Mouse (Mus musculus): ENCODE measurements around the gene Tac1. TPM values are rescaled to one million over a fixed set of nuclear protein-coding genes. Genes with fewer than 3 reads are reported as not detected.
"Not testable (repeated sequence)": the region's sequence is repeated elsewhere in the genome, so short reads cannot be mapped to it uniquely, and the experiment has no call there.

Tac1 gene
- total RNA-seq (2021), result 10 to 100 TPM; 20.7 to 82.9 TPM

- intact Hi-C loops (cut with DNase I), result no loop called here
- peak; percentile 2 to 4 for DNase-seq (ENCODE audit: low spot score in 2 of 2)
Observed at GRCm38 (mm10) chr6:7554829-7555391, at the start of gene Tac1. Tac1 (plus strand) TSS chr6:7554879.

GRCm38 (mm10) chr6:7543511-7543910 lies 11.2 kb upstream of the Tac1 start:
- intact Hi-C loops (cut with DNase I); DNase-seq (ENCODE audit: low spot score in 2 of 2): not testable (repeated sequence)

- intact Hi-C loops (cut with DNase I), result no loop called here
- DNase-seq (ENCODE audit: low spot score in 2 of 2), result peak in 1 of 2 experiments; percentile 3
Observed at GRCm38 (mm10) chr6:7555688-7556476, 1.2 kb downstream of the Tac1 start.

GRCm38 (mm10) chr6:7558164-7558563 lies 3.5 kb downstream of the Tac1 start:
- intact Hi-C loops (cut with DNase I), result no loop called here
- no peak for DNase-seq (ENCODE audit: low spot score in 2 of 2)

- DNase-seq (ENCODE audit: low spot score in 2 of 2), result peak in 1 of 2 experiments; percentile 3
- intact Hi-C loops (cut with DNase I), result no loop called here
Observed at GRCm38 (mm10) chr6:7562524-7562923, 7.8 kb downstream of the Tac1 start.

GRCm38 (mm10) chr6:7564537-7564936 lies 9.9 kb downstream of the Tac1 start:
- intact Hi-C loops (cut with DNase I), result no loop called here
- no peak for DNase-seq (ENCODE audit: low spot score in 2 of 2)

- DNase-seq (ENCODE audit: low spot score in 2 of 2), result no peak
- intact Hi-C loops (cut with DNase I), result no loop called here
Observed at GRCm38 (mm10) chr6:7571144-7571543, 16.5 kb downstream of the Tac1 start.

GRCm38 (mm10) chr6:7578031-7578430 lies 23.4 kb downstream of the Tac1 start:
- no peak for DNase-seq (ENCODE audit: low spot score in 2 of 2)
- intact Hi-C loops (cut with DNase I), result no loop called here

- DNase-seq (ENCODE audit: low spot score in 2 of 2), result no peak
- intact Hi-C loops (cut with DNase I), result no loop called here
Observed at GRCm38 (mm10) chr6:7594445-7594844, 39.8 kb downstream of the Tac1 start.

GRCm38 (mm10) chr6:7598416-7598815 lies 43.7 kb downstream of the Tac1 start:
- DNase-seq (ENCODE audit: low spot score in 2 of 2), result no peak
- intact Hi-C loops (cut with DNase I), result no loop called here

- intact Hi-C loops (cut with DNase I), result no loop called here
- DNase-seq (ENCODE audit: low spot score in 2 of 2), result no peak
Observed at GRCm38 (mm10) chr6:7600228-7600627, 45.5 kb downstream of the Tac1 start.

- intact Hi-C loops (cut with DNase I), result no loop called here
- DNase-seq (ENCODE audit: low spot score in 2 of 2), result no peak
Observed at GRCm38 (mm10) chr6:7601353-7602094, 46.8 kb downstream of the Tac1 start.

GRCm38 (mm10) chr6:7613676-7614075 lies 59.0 kb downstream of the Tac1 start:
- DNase-seq (ENCODE audit: low spot score in 2 of 2); intact Hi-C loops (cut with DNase I): not testable (repeated sequence)

Other genes with a start within 250 kb of the Tac1 start
- 100 to 1,000 TPM; 102 to 107 TPM for gene Asns, start 138.4 kb downstream of the Tac1 start, total RNA-seq (2021)

All from left cerebral cortex, postnatal 25 days (tissue).